ENCODE assay signal across 9 mouse cellular contexts in genomic region chr11:11873023-11873908, GRCm38 (mm10). TPM values are rescaled to one million over a fixed set of nuclear protein-coding genes. Genes with fewer than 3 reads are reported as not detected.
DNase-seq lines count a peak whose midpoint lies in the region; ATAC-seq and TF ChIP-seq lines count a peak whose summit lies in the region.
"Had no signal": no experiment of that assay in that cellular context is flagged by ENCODE, and none has a peak within 500 bp of the region (broad histone marks: within the 10 kb centered on the region; RNA-seq: fewer than 3 reads in every experiment).

No protein-coding gene starts in this region.

- H3K36me3 ChIP-seq in hindbrain, embryonic 12.5 days, result no peaks in the 10 kb centered on the region
- H3K36me3 ChIP-seq in midbrain, embryonic 12.5 days, result no peaks in the 10 kb centered on the region

- no peak overlapping the region for H3K4me2 ChIP-seq in hindbrain, embryonic 12.5 days (replicated peaks)
- H3K4me2 ChIP-seq in midbrain, embryonic 12.5 days (replicated peaks), result no peak overlapping the region

- peak overlapping the region; percentile 25 for H3K27ac ChIP-seq in hindbrain, embryonic 12.5 days
- H3K27ac ChIP-seq in midbrain, embryonic 12.5 days (replicated peaks), result peak overlapping the region; percentile 75
- H3K27ac ChIP-seq: macrophage had no signal

- TF ChIP-seq CTCF in Patski (IDR thresholded peaks at IDR 0.05), result no peak

- 50% methylated on average over 20 of the region's 20 CpGs for WGBS in hindbrain, embryonic 12.5 days
- 37% methylated on average over 20 of the region's 20 CpGs for WGBS in midbrain, embryonic 12.5 days

- no peaks in the 10 kb centered on the region for H3K9me3 ChIP-seq in hindbrain, embryonic 12.5 days (replicated peaks)
- H3K9me3 ChIP-seq in midbrain, embryonic 12.5 days, result no peaks in the 10 kb centered on the region

- peaks cover 27% of the 10 kb centered on the region for H3K4me1 ChIP-seq in hindbrain, embryonic 12.5 days
- peaks cover 33% of the 10 kb centered on the region for H3K4me1 ChIP-seq in midbrain, embryonic 12.5 days

- DNase-seq in embryo, embryonic 11 days, result peak; percentile 73
- DNase-seq in embryo, embryonic 10 days (ENCODE audit: low spot score), result no peak
- DNase-seq in Patski (ENCODE audit: low read depth, low spot score), result no peak
- peak; percentile 34 to 64 for DNase-seq in gastrocnemius, adult 8-10 months (ENCODE audit: low spot score in 2 of 2)
- no peak for DNase-seq in cerebellum, adult 8-10 months
- no peak for DNase-seq in frontal cortex, postnatal 14 days (ENCODE audit: low spot score in 2 of 2)

- H3K4me3 ChIP-seq in hindbrain, embryonic 12.5 days, result no peak overlapping the region
- H3K4me3 ChIP-seq in midbrain, embryonic 12.5 days, result no peak overlapping the region

- H3K27me3 ChIP-seq in Patski, result no peaks in the 10 kb centered on the region
- no peaks in the 10 kb centered on the region for H3K27me3 ChIP-seq in hindbrain, embryonic 12.5 days
- H3K27me3 ChIP-seq in midbrain, embryonic 12.5 days, result no peaks in the 10 kb centered on the region; the same call in 1 of the 2 replicates

- peak; percentile 26 for ATAC-seq in Patski
- ATAC-seq in hindbrain, embryonic 12.5 days (ENCODE audit: low FRiP score), result peak; percentile 52; the same call in 1 of the 2 replicates
- peak; percentile 74; the same call in 1 of the 2 replicates for ATAC-seq in midbrain, embryonic 12.5 days (ENCODE audit: low FRiP score, low read depth)

- in situ Hi-C loops in Patski (cut with MboI; ENCODE audit: low pct_unique_long_range_greater_than_20kb), result no loop called here

- CTCF ChIA-PET in Patski (lab: Charles Lee), result interaction anchor here (1.0 to 1.2 kb wide), 2 partner anchors 9 to 11 kb away, joined by 3 read pairs; no protein-coding TSS in a partner anchor

- POLR2A ChIA-PET in Patski (lab: Charles Lee), result no interaction called here

- no peak overlapping the region for H3K9ac ChIP-seq in hindbrain, embryonic 12.5 days
- no peak overlapping the region for H3K9ac ChIP-seq in midbrain, embryonic 12.5 days (replicated peaks)

RNA-seq across cellular contexts. Expression of gene Ddc, which starts 24.7 kb away (rescaled TPM):
- 0.08 TPM for polyA plus RNA-seq in Patski (2021)
- under 1 TPM; 0.40 to 0.85 (median 0.70) TPM for total RNA-seq in gastrocnemius, adult 8-10 months (2022)
- polyA plus RNA-seq in hindbrain, embryonic 12.5 days (2016; fragmentation: Nextera tagmentation; extraction: Ambion mirVana), result 8.3 and 12.4 TPM in 2 replicates
- polyA plus RNA-seq in midbrain, embryonic 12.5 days (2016; fragmentation: Nextera tagmentation; extraction: Ambion mirVana), result 18.7 and 26.2 TPM in 2 replicates
- polyA plus RNA-seq: macrophage had no signal

Comparison
In these comparisons a context has a peak if more than half of its experiments do, and no peak if none do; other contexts are left out.
1. DNase-seq: peak in embryo, embryonic 11 days (single experiment) and gastrocnemius, adult 8-10 months (2 of 2); none in embryo, embryonic 10 days (single experiment), Patski (single experiment), cerebellum, adult 8-10 months (single experiment) and frontal cortex, postnatal 14 days (0 of 2).
2. Peak in every context shown above with its lines, with median percentiles within 50 percentile points of each other: ATAC-seq.